Mouse (Mus musculus): ENCODE measurements around the gene Tmem43. TPM values are rescaled to one million over a fixed set of nuclear protein-coding genes. Genes with fewer than 3 reads are reported as not detected.

The Tmem43 gene
- total and polyA plus RNA-seq, 2 experiments from 2014 or later: 59.4 to 83.4 TPM

DNA sequence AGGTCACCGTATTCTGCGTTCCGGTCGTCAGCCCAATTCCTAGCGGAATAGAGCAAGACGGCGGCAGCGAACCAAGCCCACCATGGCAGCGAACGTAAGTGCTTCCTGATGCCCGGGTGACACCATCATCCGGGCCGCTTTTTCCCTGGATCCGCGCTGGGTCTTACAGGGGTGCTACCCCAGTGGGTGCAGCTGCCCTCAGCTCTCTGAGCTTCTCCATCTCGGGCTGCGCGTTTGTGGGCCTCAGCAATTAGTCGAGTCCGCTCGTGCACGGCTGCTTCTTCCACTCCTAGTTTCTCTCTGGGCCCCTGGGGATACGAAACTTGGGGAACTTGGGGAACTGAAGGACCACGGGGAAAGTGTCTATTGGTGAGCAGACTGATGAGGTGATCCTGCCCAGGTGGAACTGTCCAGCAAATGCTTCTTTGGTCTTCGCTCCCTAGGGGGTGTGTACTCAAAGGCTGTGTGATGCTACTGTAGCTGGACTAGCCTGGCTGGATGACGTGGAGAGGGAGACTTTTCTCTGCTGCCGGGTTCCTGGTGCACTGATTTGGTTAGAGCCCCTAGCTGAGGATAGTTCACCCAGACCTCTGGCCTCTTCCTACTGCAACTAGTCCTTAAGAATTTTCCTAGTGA, 420 bp downstream of the Tmem43 start:
- DNase-seq (no peak), ATAC-seq (peak; percentile 49)
- Histone ChIP-seq H3K9ac (peak overlapping the region; percentile 61), H3K4me2 (ENCODE audit: low read depth) (peak overlapping the region; percentile 85), H3K9me3 (ENCODE audit: low read length) (no peaks in the 10 kb centered on the region), H3K4me1 (ENCODE audit: insufficient read depth) (peaks cover 17% of the 10 kb centered on the region), H3K27ac (ENCODE audit: low read depth, low read length) (peak overlapping the region; percentile 24; the same call in 1 of the 2 replicates), H3K36me3 (ENCODE audit: insufficient read depth) (peaks cover 33% of the 10 kb centered on the region), H3K27me3 (ENCODE audit: insufficient read depth, low read length) (no peaks in the 10 kb centered on the region), H3K4me3 (ENCODE audit: low read depth, low read length) (peak overlapping the region; percentile 68)
- TF ChIP-seq CTCF (IDR thresholded peaks at IDR 0.05; ENCODE audit: low read depth): no peak
- under 1% methylated on average over 27 of the region's 27 CpGs for WGBS

- Histone ChIP-seq H3K9ac (peak overlapping the region; percentile 61), H3K36me3 (ENCODE audit: insufficient read depth) (peaks cover 40% of the 10 kb centered on the region), H3K9me3 (ENCODE audit: low read length) (no peaks in the 10 kb centered on the region), H3K27me3 (ENCODE audit: insufficient read depth, low read length) (no peaks in the 10 kb centered on the region), H3K4me2 (ENCODE audit: low read depth) (peak overlapping the region; percentile 85), H3K4me3 (ENCODE audit: low read depth, low read length) (peak overlapping the region; percentile 68), H3K4me1 (ENCODE audit: insufficient read depth) (peaks cover 17% of the 10 kb centered on the region), H3K27ac (ENCODE audit: low read depth, low read length) (no peak overlapping the region)
- ATAC-seq (no peak), DNase-seq (no peak)
- WGBS: 36% methylated on average over 9 of the region's 9 CpGs
- TF ChIP-seq CTCF (IDR thresholded peaks at IDR 0.05; ENCODE audit: low read depth): no peak
Observed at GRCm38 (mm10) chr6:91474441-91475190, 1.1 kb downstream of the Tmem43 start.

GRCm38 (mm10) chr6:91476541-91476940, 3.0 kb downstream of the Tmem43 start:
- no peak overlapping the region for H3K9ac ChIP-seq

DNA sequence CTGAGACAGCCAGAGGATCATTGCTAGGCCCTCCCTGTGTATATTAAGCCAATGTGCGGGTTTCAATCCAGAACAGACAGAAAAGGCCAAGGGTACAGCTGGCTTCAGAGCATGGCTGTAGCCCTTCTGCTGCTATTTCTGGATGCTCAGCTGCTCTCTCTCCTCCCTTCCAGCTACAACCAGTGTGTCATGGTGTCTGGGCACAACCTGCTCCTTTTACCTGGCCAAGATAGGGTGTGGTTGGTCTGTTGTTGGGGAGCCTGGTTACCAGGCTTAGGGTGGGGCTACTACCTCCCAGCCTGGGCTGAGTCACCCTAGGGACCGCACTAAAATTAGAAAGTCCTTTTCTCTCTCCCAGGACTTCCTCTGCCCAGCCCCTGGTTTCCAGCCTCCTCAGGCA, 9.9 kb downstream of the Tmem43 start:
- no peak for DNase-seq
- H3K9ac ChIP-seq: no peak overlapping the region
- 98% methylated on average over 2 of the region's 2 CpGs for WGBS

More at GRCm38 (mm10) chr6:91476541-91476940, 3.0 kb downstream of the Tmem43 start:
- 95% methylated on average over 2 of the region's 2 CpGs for WGBS
- peaks cover 17% of the 10 kb centered on the region for H3K4me1 ChIP-seq (ENCODE audit: insufficient read depth)
- H3K27me3 ChIP-seq (ENCODE audit: insufficient read depth, low read length): no peaks in the 10 kb centered on the region
- H3K4me3 ChIP-seq (ENCODE audit: low read depth, low read length): no peak overlapping the region
- no peak for TF ChIP-seq CTCF (IDR thresholded peaks at IDR 0.05; ENCODE audit: low read depth)
- H3K36me3 ChIP-seq (ENCODE audit: insufficient read depth): peaks cover 53% of the 10 kb centered on the region
- H3K9me3 ChIP-seq (ENCODE audit: low read length): no peaks in the 10 kb centered on the region
- ATAC-seq (no peak), DNase-seq (no peak)
- H3K4me2 ChIP-seq (ENCODE audit: low read depth): no peak overlapping the region
- H3K27ac ChIP-seq (ENCODE audit: low read depth, low read length): no peak overlapping the region

GRCm38 (mm10) chr6:91486736-91487453, 13.4 kb downstream of the Tmem43 start:
- Histone ChIP-seq H3K4me3 (ENCODE audit: low read depth, low read length) (no peak overlapping the region), H3K9me3 (ENCODE audit: low read length) (no peaks in the 10 kb centered on the region), H3K36me3 (ENCODE audit: insufficient read depth) (peaks cover 82% of the 10 kb centered on the region), H3K27ac (ENCODE audit: low read depth, low read length) (no peak overlapping the region), H3K4me1 (ENCODE audit: insufficient read depth) (no peaks in the 10 kb centered on the region), H3K27me3 (ENCODE audit: insufficient read depth, low read length) (no peaks in the 10 kb centered on the region), H3K4me2 (ENCODE audit: low read depth) (no peak overlapping the region), H3K9ac (no peak overlapping the region)
- no peak for TF ChIP-seq CTCF (IDR thresholded peaks at IDR 0.05; ENCODE audit: low read depth)
- WGBS: 91% methylated on average over 15 of the region's 15 CpGs
- DNase-seq (no peak), ATAC-seq (no peak)

More for the DNA sequence above, 9.9 kb downstream of the Tmem43 start:
- no peak for ATAC-seq
- H3K4me3 ChIP-seq (ENCODE audit: low read depth, low read length): no peak overlapping the region
- TF ChIP-seq CTCF (IDR thresholded peaks at IDR 0.05; ENCODE audit: low read depth): no peak
- H3K36me3 ChIP-seq (ENCODE audit: insufficient read depth): peaks cover 92% of the 10 kb centered on the region
- no peaks in the 10 kb centered on the region for H3K4me1 ChIP-seq (ENCODE audit: insufficient read depth)
- no peaks in the 10 kb centered on the region for H3K9me3 ChIP-seq (ENCODE audit: low read length)
- H3K27ac ChIP-seq (ENCODE audit: low read depth, low read length): no peak overlapping the region
- H3K4me2 ChIP-seq (ENCODE audit: low read depth): no peak overlapping the region
- no peaks in the 10 kb centered on the region for H3K27me3 ChIP-seq (ENCODE audit: insufficient read depth, low read length)

- ATAC-seq (no peak), DNase-seq (peak; percentile 3)
- Histone ChIP-seq H3K27ac (ENCODE audit: low read depth, low read length) (no peak overlapping the region), H3K4me3 (ENCODE audit: low read depth, low read length) (no peak overlapping the region), H3K4me1 (ENCODE audit: insufficient read depth) (no peaks in the 10 kb centered on the region), H3K9me3 (ENCODE audit: low read length) (no peaks in the 10 kb centered on the region), H3K27me3 (ENCODE audit: insufficient read depth, low read length) (no peaks in the 10 kb centered on the region), H3K36me3 (ENCODE audit: insufficient read depth) (peaks cover 77% of the 10 kb centered on the region), H3K4me2 (ENCODE audit: low read depth) (no peak overlapping the region), H3K9ac (no peak overlapping the region)
- WGBS: 79% methylated on average over 9 of the region's 9 CpGs
- TF ChIP-seq CTCF (IDR thresholded peaks at IDR 0.05; ENCODE audit: low read depth): no peak
Observed at GRCm38 (mm10) chr6:91488496-91489212, 15.2 kb downstream of the Tmem43 start.
